Mouse (Mus musculus) MEL (cell line): Measurements from ENCODE around the gene Cdh22. TPM values are rescaled to one million over a fixed set of nuclear protein-coding genes. Genes with fewer than 3 reads are reported as not detected.

Experiments used
- DNase-seq: peaks from one replicate; pipeline ENCODE4 v3.0.0; 2011; ENCODE audit warnings: low read depth, low spot score
- H3K27ac ChIP-seq: 2 replicates; pipeline ENCODE4 v1.5.1; 2012; ENCODE audit warnings: low read depth, mild to moderate bottlenecking, control low read depth, low read length, moderate library complexity; ENCODE audit not compliant: control insufficient read depth
- H3K27me3 ChIP-seq, 2 experiments: fragments of 150-350 bp in 1 of 2; sonication (generic) in 1 of 2; 2 replicates each; pipeline ENCODE4 v1.6.1; 2012; ENCODE audit warnings: low read length in 2 of 2, mild to moderate bottlenecking in 2 of 2, improper control_type of control experiment in 1 of 2, moderate library complexity in 1 of 2; ENCODE audit not compliant: insufficient read depth in 2 of 2, control insufficient read depth in 1 of 2
- H3K36me3 ChIP-seq, 2 experiments: 2 replicates each; pipeline ENCODE4 v1.6.1; 2012 to 2014; ENCODE audit warnings: low read length in 2 of 2, improper control_type of control experiment in 1 of 2, inconsistent platforms in 1 of 2, mild to moderate bottlenecking in 1 of 2; ENCODE audit not compliant: insufficient read depth in 2 of 2, control insufficient read depth in 1 of 2
- H3K4me1 ChIP-seq, 2 experiments: fragments of 150-350 bp in 1 of 2; sonication (generic) in 1 of 2; 2 replicates each; pipeline ENCODE4 v1.6.1; 2012; ENCODE audit warnings: low read length in 2 of 2, improper control_type of control experiment in 1 of 2, mild to moderate bottlenecking in 1 of 2; ENCODE audit not compliant: insufficient read depth in 2 of 2, control insufficient read depth in 1 of 2
- H3K4me3 ChIP-seq, 2 experiments: fragments of 150-350 bp in 1 of 2; sonication (generic) in 1 of 2; 2 replicates each; pipeline ENCODE4 v1.5.1; 2012; ENCODE audit warnings: low read depth in 2 of 2, low read length in 2 of 2, mild to moderate bottlenecking in 2 of 2, moderate library complexity in 2 of 2, control low read depth in 1 of 2, improper control_type of control experiment in 1 of 2; ENCODE audit not compliant: control insufficient read depth in 1 of 2, insufficient read depth in 1 of 2
- H3K79me2 ChIP-seq: 2 replicates; pipeline ENCODE4 v1.6.1; 2012; ENCODE audit warnings: mild to moderate bottlenecking, low read length, moderate library complexity; ENCODE audit not compliant: control insufficient read depth, poor library complexity, insufficient read depth
- H3K9ac ChIP-seq: 2 replicates; pipeline ENCODE4 v1.6.1; 2012; ENCODE audit warnings: low read depth, mild to moderate bottlenecking, control low read depth, low read length, moderate library complexity; ENCODE audit not compliant: control insufficient read depth, poor library complexity, severe bottlenecking
- H3K9me3 ChIP-seq: fragments of 150-350 bp; sonication (generic); replicated peaks from 2 replicates; pipeline ENCODE4 v1.6.1; 2012; ENCODE audit warnings: mild to moderate bottlenecking, low read length, improper control_type of control experiment, moderate library complexity; ENCODE audit not compliant: insufficient read depth
- CHD1 ChIP-seq: IDR thresholded peaks from 2 replicates; pipeline ENCODE4 v1.6.1; 2012; ENCODE audit warnings: low read depth, mild to moderate bottlenecking, inconsistent platforms, low read length, improper control_type of control experiment
- CTCF ChIP-seq, 3 experiments: IDR thresholded peaks in 2 of 3; conservative IDR thresholded peaks in 1 of 3; 2 replicates each; pipeline ENCODE4 v1.5.1; 2011 to 2012; ENCODE audit warnings: low read length in 3 of 3, low read depth in 2 of 3, mild to moderate bottlenecking in 2 of 3, improper control_type of control experiment in 1 of 3, inconsistent platforms in 1 of 3, mixed read lengths in 1 of 3, moderate library complexity in 1 of 3; ENCODE audit not compliant: control insufficient read depth in 1 of 3, insufficient read depth in 1 of 3, poor library complexity in 1 of 3, severe bottlenecking in 1 of 3
- E2F4 ChIP-seq: IDR thresholded peaks from 2 replicates; pipeline ENCODE4 v1.6.1; 2011; ENCODE audit warnings: low read depth, low read length, improper control_type of control experiment, borderline replicate concordance
- GABPA ChIP-seq: IDR thresholded peaks from 2 replicates; pipeline ENCODE4 v1.6.1; 2012; ENCODE audit warnings: low read depth, mild to moderate bottlenecking, inconsistent platforms, low read length, improper control_type of control experiment, moderate library complexity
- JUND ChIP-seq: IDR thresholded peaks from 2 replicates; pipeline ENCODE4 v1.6.1; 2011; ENCODE audit warnings: low read depth, mild to moderate bottlenecking, improper control_type of control experiment, low read length
- KAT2A ChIP-seq: conservative IDR thresholded peaks from 2 replicates; pipeline ENCODE4 v1.6.1; 2012; ENCODE audit warnings: low read depth, low read length, improper control_type of control experiment, inconsistent platforms
- MAFK ChIP-seq: IDR thresholded peaks from 2 replicates; pipeline ENCODE4 v1.6.1; 2011; ENCODE audit warnings: low read depth, mild to moderate bottlenecking, low read length, improper control_type of control experiment, borderline replicate concordance
- MEF2A ChIP-seq: IDR thresholded peaks from 2 replicates; pipeline ENCODE4 v1.6.1; 2014; ENCODE audit warnings: low read depth, mild to moderate bottlenecking, inconsistent platforms, low read length, improper control_type of control experiment; ENCODE audit not compliant: poor library complexity, insufficient replicate concordance, severe bottlenecking; ENCODE audit errors: extremely low read depth
- MYB ChIP-seq: IDR thresholded peaks from 2 replicates; pipeline ENCODE4 v1.6.1; 2011; ENCODE audit warnings: mild to moderate bottlenecking, low read depth, low read length, improper control_type of control experiment
- NRF1 ChIP-seq: IDR thresholded peaks from 2 replicates; pipeline ENCODE4 v1.6.1; 2014; ENCODE audit warnings: low read depth, mild to moderate bottlenecking, inconsistent platforms, low read length, improper control_type of control experiment, moderate library complexity; ENCODE audit not compliant: poor library complexity, insufficient read depth, severe bottlenecking
- POLR2A ChIP-seq, 2 experiments: IDR thresholded peaks; 2 replicates each; pipeline ENCODE4 v1.6.1; 2011 to 2012; ENCODE audit warnings: low read length in 2 of 2, mild to moderate bottlenecking in 2 of 2, control low read depth in 1 of 2, improper control_type of control experiment in 1 of 2, low read depth in 1 of 2, moderate library complexity in 1 of 2; ENCODE audit not compliant: control insufficient read depth in 1 of 2, insufficient read depth in 1 of 2, poor library complexity in 1 of 2
- POLR2AphosphoS2 ChIP-seq: IDR thresholded peaks from 2 replicates; pipeline ENCODE4 v1.6.1; 2011; ENCODE audit warnings: low read length, improper control_type of control experiment
- POLR2AphosphoS5 ChIP-seq: IDR thresholded peaks from 2 replicates; pipeline ENCODE4 v1.6.1; 2012; ENCODE audit warnings: low read depth, borderline replicate concordance, mild to moderate bottlenecking, inconsistent platforms, low read length, moderate library complexity, mixed read lengths
- RCOR1 ChIP-seq: IDR thresholded peaks from 2 replicates; pipeline ENCODE4 v1.6.1; 2012; ENCODE audit warnings: low read depth, mild to moderate bottlenecking, inconsistent platforms, low read length, improper control_type of control experiment
- SIN3A ChIP-seq: IDR thresholded peaks from 2 replicates; pipeline ENCODE4 v1.6.1; 2012; ENCODE audit warnings: low read length, improper control_type of control experiment, inconsistent platforms
- SMC3 ChIP-seq: IDR thresholded peaks from 2 replicates; pipeline ENCODE4 v1.6.1; 2011; ENCODE audit warnings: low read depth, low read length, improper control_type of control experiment
- TBP ChIP-seq: IDR thresholded peaks from 2 replicates; pipeline ENCODE4 v1.8.0; 2011; ENCODE audit warnings: low read depth, low read length, improper control_type of control experiment
- TCF12 ChIP-seq: IDR thresholded peaks from 2 replicates; pipeline ENCODE4 v1.6.1; 2014; ENCODE audit warnings: low read depth, mild to moderate bottlenecking, inconsistent platforms, low read length, improper control_type of control experiment, moderate library complexity
- UBTF ChIP-seq: IDR thresholded peaks from 2 replicates; pipeline ENCODE4 v1.6.1; 2012; ENCODE audit warnings: low read depth, mild to moderate bottlenecking, inconsistent platforms, low read length, improper control_type of control experiment, moderate library complexity, borderline replicate concordance; ENCODE audit not compliant: insufficient read depth
- USF1 ChIP-seq: IDR thresholded peaks from 2 replicates; pipeline ENCODE4 v1.6.1; 2014; ENCODE audit warnings: low read depth, mild to moderate bottlenecking, inconsistent platforms, low read length, improper control_type of control experiment, moderate library complexity
- USF2 ChIP-seq, 2 experiments: IDR thresholded peaks; 2 replicates each; pipeline ENCODE4 v1.6.1; 2011 to 2012; ENCODE audit warnings: improper control_type of control experiment in 2 of 2, low read length in 2 of 2, borderline replicate concordance in 1 of 2, inconsistent platforms in 1 of 2, low read depth in 1 of 2, mild to moderate bottlenecking in 1 of 2; ENCODE audit not compliant: insufficient read depth in 1 of 2
- ZC3H11A ChIP-seq: IDR thresholded peaks from 2 replicates; pipeline ENCODE4 v1.6.1; 2012; ENCODE audit warnings: low read depth, mild to moderate bottlenecking, inconsistent platforms, low read length, improper control_type of control experiment
- ZKSCAN1 ChIP-seq: IDR thresholded peaks from 2 replicates; pipeline ENCODE4 v1.6.1; 2012; ENCODE audit warnings: low read depth, mild to moderate bottlenecking, inconsistent platforms, low read length, improper control_type of control experiment, moderate library complexity
- ZMIZ1 ChIP-seq: IDR thresholded peaks from 2 replicates; pipeline ENCODE4 v1.6.1; 2012; ENCODE audit warnings: low read depth, mild to moderate bottlenecking, inconsistent platforms, low read length, improper control_type of control experiment, moderate library complexity
- ZNF384 ChIP-seq: IDR thresholded peaks from 2 replicates; pipeline ENCODE4 v1.6.1; 2012; ENCODE audit warnings: low read depth, mild to moderate bottlenecking, inconsistent platforms, low read length, improper control_type of control experiment
- polyA plus RNA-seq, 2 experiments: library from polyadenylated mRNA; stranded (reverse) in 1 of 2; unstranded in 1 of 2; fragments of >175 nt in 1 of 2; fragments of >200 nt in 1 of 2; gene quantifications; 2 replicates each; pipeline versions ENCODE4 v1.2.1 to v1.2.4; 2012; ENCODE audit warnings: low replicate concordance in 2 of 2, low read depth in 1 of 2; ENCODE audit not compliant: insufficient read length in 2 of 2, insufficient read depth in 1 of 2, missing spikeins in 1 of 2
- total RNA-seq: library from RNA; depleted of rRNA; stranded (reverse); fragments of 300-350 nt; gene quantifications from 2 replicates; pipeline ENCODE4 v1.2.3, GENCODE M21; 2012

The Cdh22 gene
- total and polyA plus RNA-seq, 3 experiments = not detected

- DNase-seq = no peak
- Histone ChIP-seq H3K27me3 (no peaks in the 10 kb centered on the region), H3K27ac (no peak overlapping the region), H3K4me1 (no peaks in the 10 kb centered on the region), H3K9ac (no peak overlapping the region), H3K4me3 (no peak overlapping the region), H3K36me3 (no peaks in the 10 kb centered on the region), H3K79me2 (no peaks in the 10 kb centered on the region), H3K9me3 (no peaks in the 10 kb centered on the region)
- TF ChIP-seq SIN3A (no peak), E2F4 (no peak), SMC3 (no peak), ZNF384 (no peak), RCOR1 (no peak), TBP (no peak), JUND (no peak), KAT2A (no peak), UBTF (no peak), MYB (no peak), POLR2AphosphoS5 (no peak), GABPA (no peak), ZKSCAN1 (no peak), USF1 (no peak), CHD1 (no peak)
Measured at GRCm38 (mm10) chr2:165263861-165264260, 29.2 kb upstream of the Cdh22 start.

DNA sequence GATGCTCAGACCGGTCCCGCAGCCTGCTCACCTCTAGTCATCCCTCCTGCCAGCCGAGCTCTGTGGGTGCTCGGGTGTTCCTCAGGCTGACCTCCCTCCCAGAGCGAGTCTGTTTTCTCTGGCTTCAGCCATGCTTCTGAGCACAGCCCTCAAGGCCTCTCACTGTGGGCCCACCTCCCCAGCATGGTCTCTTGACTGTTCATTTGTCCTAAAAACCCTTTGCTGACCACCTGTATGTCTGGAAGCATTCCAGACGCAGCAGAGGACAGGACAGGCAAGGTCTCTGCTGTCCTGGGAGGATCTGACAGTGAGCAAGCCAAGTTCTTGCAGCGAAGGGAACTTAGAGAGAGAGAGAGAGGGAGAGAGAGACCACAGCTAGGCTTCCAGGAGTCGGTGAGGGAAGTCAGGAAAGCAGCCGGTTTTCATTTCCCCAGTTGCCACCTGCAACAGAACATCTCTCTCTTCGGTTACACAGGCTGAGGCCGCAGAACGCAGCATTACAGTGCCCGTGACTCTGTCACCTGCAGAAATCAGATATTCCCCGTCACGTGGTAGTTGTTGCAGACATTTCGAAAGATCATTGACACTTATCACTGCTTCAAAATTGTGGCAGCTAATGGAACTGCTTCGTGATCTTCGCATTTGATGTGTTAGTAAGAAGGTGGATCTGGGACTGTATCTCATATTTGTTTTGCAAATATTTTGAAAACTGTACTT is 27.8 kb upstream of the Cdh22 start:
- Histone ChIP-seq H3K27me3 (no peaks in the 10 kb centered on the region), H3K4me3 (no peak overlapping the region)
- TF ChIP-seq E2F4 = no peak
- TF ChIP-seq TCF12 = no peak
- no peak for TF ChIP-seq POLR2AphosphoS2
- no peak for TF ChIP-seq ZMIZ1
- TF ChIP-seq RCOR1 = no peak
- no peak for TF ChIP-seq USF1
- TF ChIP-seq USF2 (IDR thresholded peaks at IDR 0.05; ENCODE audit: borderline replicate concordance in 1 of 2, insufficient read depth in 1 of 2, low read depth in 1 of 2, low read length in 2 of 2) = no peak
- TF ChIP-seq MAFK = no peak
- TF ChIP-seq MEF2A = no peak
- TF ChIP-seq MYB = no peak
- no peak for TF ChIP-seq POLR2A (IDR thresholded peaks at IDR 0.05; ENCODE audit: control insufficient read depth in 1 of 2, insufficient read depth in 1 of 2, low read depth in 1 of 2, low read length in 2 of 2, poor library complexity in 1 of 2)
- TF ChIP-seq CTCF (IDR thresholded peaks at IDR 0.05 in 2 of 3, conservative IDR thresholded peaks at IDR 0.05 in 1 of 3; ENCODE audit: control insufficient read depth in 1 of 3, insufficient read depth in 1 of 3, low read depth in 2 of 3, low read length in 3 of 3, poor library complexity in 1 of 3, severe bottlenecking in 1 of 3) = no peak
- no peak for TF ChIP-seq NRF1
- no peak for TF ChIP-seq ZKSCAN1
- TF ChIP-seq ZC3H11A = no peak

More for the DNA sequence above, 27.8 kb upstream of the Cdh22 start:
- no peaks in the 10 kb centered on the region for H3K36me3 ChIP-seq
- DNase-seq = no peak
- no peaks in the 10 kb centered on the region for H3K79me2 ChIP-seq
- H3K9me3 ChIP-seq = no peaks in the 10 kb centered on the region
- no peak overlapping the region for H3K27ac ChIP-seq
- no peaks in the 10 kb centered on the region for H3K4me1 ChIP-seq
- no peak overlapping the region for H3K9ac ChIP-seq
